Mouse (Mus musculus) ES-Bruce4 (cell line): Measurements from ENCODE around the gene Gata5.

Experiments used
- CTCF ChIP-seq: IDR thresholded peaks from one replicate; pipeline ENCODE4 v1.8.1; 2011; ENCODE audit warnings: low read depth, low read length
- EP300 ChIP-seq: IDR thresholded peaks from 2 replicates; pipeline ENCODE4 v1.6.1; 2011; ENCODE audit warnings: low read depth, low read length; ENCODE audit not compliant: insufficient read depth
- POLR2A ChIP-seq: IDR thresholded peaks from one replicate; pipeline ENCODE4 v1.8.1; 2011; ENCODE audit warnings: low read length; ENCODE audit not compliant: insufficient read depth

GRCm38 (mm10) chr2:180311147-180311546 is 23.4 kb downstream of the Gata5 start:
- TF ChIP-seq CTCF, result no peak
- no peak for TF ChIP-seq POLR2A
- TF ChIP-seq EP300, result no peak
